Mouse (Mus musculus): ENCODE measurements around the gene Krt42.
"Not testable (repeated sequence)": the region's sequence is repeated elsewhere in the genome, so short reads cannot be mapped to it uniquely, and the experiment has no call there.

Krt42 gene

GRCm38 (mm10) chr11:100269821-100270332 is at the start of gene Krt42:
Gene Krt42 (minus strand): TSS chr11:100269871.
- no peak for DNase-seq (ENCODE audit: low spot score)

- no peak for DNase-seq (ENCODE audit: low spot score)
Observed at GRCm38 (mm10) chr11:100318529-100319451, 49.1 kb upstream of the Krt42 start.

- no peak for DNase-seq (ENCODE audit: low spot score)
Observed at GRCm38 (mm10) chr11:100317826-100318380, 48.2 kb upstream of the Krt42 start.

GRCm38 (mm10) chr11:100315439-100315838 is 45.8 kb upstream of the Krt42 start:
- DNase-seq (ENCODE audit: low spot score): no peak

GRCm38 (mm10) chr11:100313424-100313823 is 43.8 kb upstream of the Krt42 start:
- no peak for DNase-seq (ENCODE audit: low spot score)

- peak; percentile 40 for DNase-seq (ENCODE audit: low spot score)
Observed at GRCm38 (mm10) chr11:100312096-100312679, 42.5 kb upstream of the Krt42 start.

GRCm38 (mm10) chr11:100311656-100312055 is 42.0 kb upstream of the Krt42 start:
- no peak for DNase-seq (ENCODE audit: low spot score)

- DNase-seq (ENCODE audit: low spot score): not testable (repeated sequence)
Observed at GRCm38 (mm10) chr11:100308672-100309071, 39.0 kb upstream of the Krt42 start.

- DNase-seq (ENCODE audit: low spot score): no peak
Observed at GRCm38 (mm10) chr11:100307900-100308299, 38.2 kb upstream of the Krt42 start.

GRCm38 (mm10) chr11:100301292-100301691 is 31.6 kb upstream of the Krt42 start:
- no peak for DNase-seq (ENCODE audit: low spot score)

GRCm38 (mm10) chr11:100300293-100300692 is 30.6 kb upstream of the Krt42 start:
- peak; percentile 70 for DNase-seq (ENCODE audit: low spot score)

GRCm38 (mm10) chr11:100298274-100299036 is 28.8 kb upstream of the Krt42 start:
- peak; percentile 79 for DNase-seq (ENCODE audit: low spot score)

- DNase-seq (ENCODE audit: low spot score): no peak
Observed at GRCm38 (mm10) chr11:100297801-100298200, 28.1 kb upstream of the Krt42 start.

GRCm38 (mm10) chr11:100295308-100295707 is 25.6 kb upstream of the Krt42 start:
- peak; percentile 90 for DNase-seq (ENCODE audit: low spot score)

GRCm38 (mm10) chr11:100292884-100293283 is 23.2 kb upstream of the Krt42 start:
- DNase-seq (ENCODE audit: low spot score): no peak

- no peak for DNase-seq (ENCODE audit: low spot score)
Observed at GRCm38 (mm10) chr11:100290235-100290634, 20.6 kb upstream of the Krt42 start.

GRCm38 (mm10) chr11:100288942-100289341 is 19.3 kb upstream of the Krt42 start:
- DNase-seq (ENCODE audit: low spot score): peak; percentile 50

- peak; percentile 41 for DNase-seq (ENCODE audit: low spot score)
Observed at GRCm38 (mm10) chr11:100287024-100287423, 17.4 kb upstream of the Krt42 start.

- no peak for DNase-seq (ENCODE audit: low spot score)
Observed at GRCm38 (mm10) chr11:100284988-100285387, 15.3 kb upstream of the Krt42 start.

GRCm38 (mm10) chr11:100282549-100282948 is 12.9 kb upstream of the Krt42 start:
- DNase-seq (ENCODE audit: low spot score): peak; percentile 88

GRCm38 (mm10) chr11:100281596-100282544 is 12.2 kb upstream of the Krt42 start:
- DNase-seq (ENCODE audit: low spot score): peak; percentile 94
